Mouse (Mus musculus): ENCODE results near the gene Comp.
A peak's percentile ranks its signal among the peaks of the same experiment; 100 is the strongest.

The Comp gene

DNA sequence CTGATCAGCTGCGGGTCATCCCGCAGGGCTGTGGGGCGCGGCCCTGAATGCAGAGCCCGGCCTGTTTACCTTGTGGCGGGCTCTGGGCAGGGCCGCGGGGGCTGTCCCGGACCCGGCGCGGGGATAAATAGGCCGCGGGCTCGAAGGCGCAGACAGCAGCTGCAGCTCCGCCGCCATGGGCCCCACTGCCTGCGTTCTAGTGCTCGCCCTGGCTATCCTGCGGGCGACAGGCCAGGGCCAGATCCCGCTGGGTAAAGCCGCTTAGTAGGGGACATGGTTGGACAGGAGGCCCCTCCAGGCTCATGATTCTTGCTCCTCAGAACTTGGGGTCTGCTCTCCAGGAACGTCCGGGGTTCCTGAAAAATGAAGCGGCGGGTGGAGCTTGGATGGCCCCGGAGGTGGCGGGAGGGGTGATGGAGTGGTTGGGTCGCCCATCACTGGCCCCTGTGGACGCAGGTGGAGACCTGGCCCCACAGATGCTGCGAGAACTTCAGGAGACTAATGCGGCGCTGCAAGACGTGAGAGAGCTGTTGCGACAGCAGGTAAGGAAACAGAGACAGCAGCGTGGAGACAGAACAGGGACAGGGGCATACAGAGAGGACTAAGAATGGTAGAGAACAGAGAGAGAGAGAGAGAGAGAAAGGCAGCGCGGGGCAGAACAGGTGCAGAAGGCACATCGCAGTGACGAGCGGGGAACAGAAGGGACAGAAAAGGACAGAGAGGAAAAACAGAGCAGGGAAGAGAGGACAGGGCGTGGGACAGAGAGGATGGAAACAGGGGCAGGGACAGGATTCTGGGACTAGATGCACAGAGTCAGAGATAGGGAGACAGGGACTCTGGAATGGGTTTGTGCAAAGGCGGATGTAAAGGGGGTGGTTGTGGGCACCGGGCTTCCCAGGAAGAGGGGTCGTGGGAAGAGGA lies at the start of gene Comp:
Gene Comp (plus strand): TSS at position 162 of the 921 bp plus-strand sequence.
- no peak for DNase-seq (ENCODE audit: low spot score in 2 of 2)

DNA sequence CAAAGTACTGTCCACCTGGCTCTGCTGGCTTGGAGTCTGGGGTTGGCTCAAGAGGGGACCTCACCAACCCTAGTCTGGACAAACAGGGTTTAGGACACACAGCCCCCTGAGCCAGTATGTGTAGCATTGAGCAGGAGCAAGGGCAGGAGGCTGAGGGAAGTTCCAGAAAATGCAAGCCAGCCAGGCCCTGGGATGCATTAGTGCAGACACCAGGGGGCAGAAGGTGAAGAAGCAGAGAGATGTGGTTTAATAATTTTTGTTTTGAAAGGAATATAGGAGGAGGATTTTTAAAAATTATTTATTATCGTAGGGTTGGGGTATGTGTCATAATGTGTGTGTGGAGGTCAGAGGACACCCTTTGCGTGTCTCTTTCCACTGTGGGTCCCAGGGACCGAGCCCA lies 49.6 kb upstream of the Comp start:
- DNase-seq (ENCODE audit: low spot score in 2 of 2) = no peak

DNA sequence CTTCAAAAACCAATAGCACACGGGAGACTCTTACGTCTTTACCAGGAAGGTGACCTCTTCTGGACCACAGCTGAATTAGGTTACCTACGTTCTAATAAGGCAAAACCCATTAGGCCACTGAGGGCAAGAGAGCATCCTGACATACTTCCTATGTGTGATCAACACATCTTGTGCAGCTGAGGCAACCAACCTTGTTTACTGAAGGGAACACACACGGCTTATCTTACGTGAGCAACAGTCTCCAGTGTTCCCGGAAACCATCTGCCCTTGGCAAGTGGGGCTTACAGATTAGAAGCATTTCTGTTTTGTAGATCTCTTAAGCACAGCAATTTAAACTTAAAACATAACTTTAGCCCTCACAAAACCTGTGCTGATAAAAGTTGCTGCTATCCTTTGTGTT lies 45.8 kb upstream of the Comp start:
- DNase-seq (ENCODE audit: low spot score in 2 of 2) = no peak

DNA sequence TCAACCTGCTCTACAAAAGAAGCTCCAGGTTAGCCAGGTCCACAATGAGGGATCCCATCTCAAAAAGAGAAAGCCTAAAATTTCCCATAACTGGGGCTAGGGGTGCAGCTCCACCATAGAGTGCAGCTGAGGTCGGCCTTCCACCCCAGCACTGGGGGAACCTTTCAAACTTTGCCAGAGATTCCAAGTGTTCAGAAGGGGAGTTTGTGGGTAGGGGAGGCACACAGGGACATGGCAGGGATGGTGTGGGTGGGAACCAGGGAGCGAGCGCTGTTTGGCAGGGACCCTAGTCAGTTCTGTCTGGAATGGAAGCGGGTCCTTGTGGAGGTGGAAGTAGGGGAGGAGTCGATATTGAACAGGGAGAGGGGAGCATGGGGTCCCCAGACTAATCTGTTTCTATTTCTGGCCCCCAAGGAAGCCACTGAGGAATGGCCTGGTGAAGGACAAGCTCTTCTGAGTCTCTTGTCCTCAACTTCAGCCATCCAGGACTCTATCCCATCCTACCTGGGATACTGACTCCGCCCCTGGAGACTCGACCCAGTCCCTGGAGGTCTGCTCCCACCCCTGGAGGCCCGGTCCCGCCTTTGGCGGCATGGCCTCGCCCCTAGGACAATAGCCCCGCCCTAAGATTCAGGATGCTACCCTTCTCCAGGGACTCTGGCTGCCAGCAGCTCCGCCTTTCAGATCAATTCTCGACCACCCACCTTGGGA lies 44.1 kb upstream of the Comp start, which contains the start of gene Gdf1:
Gene Gdf1 (plus strand): TSS at position 694 of the 711 bp plus-strand sequence.
- no peak for DNase-seq (ENCODE audit: low spot score in 2 of 2)

DNA sequence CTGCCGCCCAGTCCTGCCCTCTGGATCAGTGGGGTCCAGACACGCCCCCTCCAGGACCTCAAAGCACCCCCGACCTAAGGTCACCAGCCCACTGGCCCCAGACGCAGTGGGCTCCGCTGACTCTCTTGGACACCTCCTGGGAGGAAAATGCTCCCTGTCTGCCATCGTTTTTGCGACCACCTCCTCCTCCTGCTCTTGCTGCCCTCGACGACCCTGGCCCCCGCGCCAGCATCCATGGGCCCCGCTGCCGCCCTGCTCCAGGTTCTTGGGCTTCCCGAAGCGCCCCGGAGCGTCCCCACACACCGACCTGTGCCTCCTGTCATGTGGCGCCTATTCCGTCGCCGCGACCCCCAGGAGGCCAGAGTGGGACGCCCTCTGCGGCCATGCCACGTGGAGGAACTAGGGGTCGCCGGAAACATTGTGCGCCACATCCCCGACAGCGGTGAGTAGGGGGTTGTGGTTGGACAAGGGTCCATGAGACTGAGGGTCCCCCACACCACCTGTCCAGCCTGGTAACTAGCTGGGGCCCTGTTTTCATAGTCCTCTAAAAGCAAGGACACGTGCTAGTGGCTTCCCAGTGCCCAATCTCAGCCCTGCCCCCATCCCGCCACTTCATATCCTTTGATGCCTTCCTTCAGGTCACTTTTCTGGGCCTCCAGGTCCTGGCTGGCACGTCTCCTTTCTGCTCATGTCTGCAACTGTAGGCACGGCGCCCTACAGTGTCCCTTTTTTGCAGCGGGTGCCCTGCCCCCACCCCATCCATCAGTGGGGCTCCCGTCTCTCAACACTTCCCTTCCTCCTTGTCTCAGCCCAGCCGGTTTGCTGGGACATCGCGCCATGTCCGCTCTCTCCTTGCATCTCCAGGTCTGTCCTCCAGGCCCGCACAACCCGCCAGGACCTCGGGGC lies 43.3 kb upstream of the Comp start:
- DNase-seq (ENCODE audit: low spot score in 2 of 2) = no peak

DNA sequence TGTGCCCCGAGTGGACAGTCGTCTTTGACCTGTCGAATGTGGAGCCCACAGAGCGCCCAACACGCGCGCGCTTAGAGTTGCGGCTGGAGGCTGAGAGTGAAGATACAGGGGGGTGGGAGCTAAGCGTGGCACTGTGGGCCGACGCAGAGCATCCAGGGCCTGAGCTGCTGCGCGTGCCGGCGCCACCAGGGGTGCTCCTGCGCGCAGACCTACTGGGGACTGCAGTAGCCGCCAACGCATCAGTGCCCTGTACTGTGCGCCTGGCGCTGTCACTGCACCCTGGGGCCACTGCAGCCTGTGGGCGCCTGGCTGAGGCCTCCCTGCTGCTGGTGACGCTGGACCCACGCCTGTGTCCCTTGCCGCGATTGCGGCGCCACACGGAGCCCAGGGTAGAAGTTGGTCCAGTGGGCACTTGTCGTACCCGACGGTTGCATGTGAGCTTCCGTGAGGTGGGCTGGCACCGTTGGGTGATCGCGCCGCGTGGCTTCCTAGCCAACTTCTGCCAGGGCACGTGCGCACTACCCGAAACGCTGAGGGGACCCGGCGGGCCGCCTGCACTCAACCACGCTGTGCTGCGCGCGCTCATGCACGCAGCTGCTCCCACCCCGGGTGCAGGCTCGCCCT lies 42.5 kb upstream of the Comp start:
- peak; percentile 44 to 57 for DNase-seq (ENCODE audit: low spot score in 2 of 2)

DNA sequence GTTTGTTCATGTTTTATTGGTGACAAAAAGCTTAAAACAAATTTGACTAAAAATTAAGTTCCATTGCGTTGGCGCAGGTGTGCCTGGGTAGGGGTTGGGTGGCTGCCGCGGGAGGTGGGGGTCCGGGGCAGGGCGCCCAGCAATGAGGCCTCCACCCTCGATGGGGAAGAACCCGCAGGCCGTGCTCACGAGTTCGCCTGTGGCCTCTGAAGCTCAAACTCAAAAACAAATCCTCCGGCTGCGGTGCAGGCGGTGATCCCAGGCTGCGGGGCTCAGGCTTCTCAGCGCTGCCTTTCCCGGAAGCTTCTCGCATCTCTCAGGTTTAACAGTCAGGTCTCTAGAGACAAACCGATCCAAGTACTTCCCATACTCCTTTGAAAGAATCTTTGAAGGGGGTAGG lies 41.8 kb upstream of the Comp start:
- no peak for DNase-seq (ENCODE audit: low spot score in 2 of 2)

DNA sequence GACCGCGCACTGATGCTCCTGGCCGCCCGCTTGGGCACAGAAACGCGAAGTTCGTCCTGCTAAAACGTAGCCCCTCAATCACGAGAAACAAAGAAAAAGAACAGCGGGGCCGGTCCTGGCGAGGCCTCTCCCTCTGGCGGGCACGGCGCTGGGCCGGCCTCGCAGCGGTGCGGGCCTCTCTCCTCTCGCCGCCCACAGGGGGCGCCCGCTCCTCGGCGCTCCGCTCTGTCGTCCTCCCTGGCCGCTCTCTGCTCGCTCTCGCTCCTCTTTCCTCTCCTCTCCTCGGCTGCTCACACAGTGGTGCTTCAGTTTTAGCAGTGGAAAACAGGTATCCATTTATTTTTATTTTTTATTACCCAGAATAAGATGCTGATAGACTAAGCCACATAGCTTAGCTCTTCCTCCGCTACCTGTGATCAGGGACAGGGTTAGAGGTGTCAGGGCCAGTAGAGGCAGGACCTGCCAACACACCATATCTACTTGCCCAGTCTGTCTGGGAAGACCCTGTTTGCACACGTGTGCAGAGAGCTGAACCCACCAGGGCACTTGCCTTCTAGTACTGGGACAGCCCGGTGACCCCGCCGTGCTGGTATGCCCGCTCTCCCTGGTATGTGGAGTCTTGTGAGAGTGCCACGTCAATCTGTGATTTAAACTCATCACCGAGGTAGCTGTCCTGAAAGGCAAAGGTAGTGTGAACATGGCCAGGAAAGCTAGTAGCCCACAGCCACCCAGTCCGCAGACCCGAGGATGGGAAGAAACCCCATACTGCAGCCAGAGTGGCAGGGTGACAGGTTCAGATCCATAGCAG lies 41.1 kb upstream of the Comp start:
- DNase-seq (ENCODE audit: low spot score in 2 of 2) = peak; percentile 58 to 65

DNA sequence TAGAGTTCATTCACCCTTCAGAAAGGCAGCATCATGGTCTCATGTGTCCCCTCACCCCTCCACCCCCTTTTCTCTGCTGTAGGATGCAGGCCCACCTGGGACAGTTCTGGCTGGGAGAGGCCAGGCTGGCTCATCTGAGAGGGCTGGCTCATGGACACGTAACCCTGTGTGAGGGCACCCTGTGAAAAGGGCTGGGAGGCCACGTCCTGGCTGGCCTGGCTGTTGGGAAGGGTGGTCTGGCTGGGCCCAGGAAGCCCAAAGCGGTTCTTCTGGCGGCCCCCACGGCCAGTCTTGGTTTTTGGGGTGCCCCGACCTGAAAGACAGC lies 40.5 kb upstream of the Comp start:
- DNase-seq (ENCODE audit: low spot score in 2 of 2) = no peak

DNA sequence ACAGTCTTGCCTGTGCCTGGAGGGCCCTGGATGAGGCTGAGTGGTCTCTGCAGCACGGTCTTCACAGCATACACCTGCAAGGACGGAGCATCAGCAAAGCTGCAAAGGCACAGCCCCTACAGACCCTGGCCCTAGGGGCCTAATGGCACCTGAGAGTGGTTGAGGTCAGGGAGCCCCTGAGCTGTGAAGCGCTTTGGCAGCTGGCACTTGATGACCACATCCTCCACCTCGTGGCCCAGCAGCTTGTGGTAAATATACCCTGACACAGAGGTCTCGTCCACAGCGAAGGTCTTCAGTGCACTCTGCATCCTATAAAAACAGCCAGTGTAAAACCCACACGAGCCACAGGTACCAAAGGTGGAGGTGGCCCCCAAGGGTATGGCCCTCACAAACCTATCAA lies 34.4 kb upstream of the Comp start:
- DNase-seq (ENCODE audit: low spot score in 2 of 2) = no peak

DNA sequence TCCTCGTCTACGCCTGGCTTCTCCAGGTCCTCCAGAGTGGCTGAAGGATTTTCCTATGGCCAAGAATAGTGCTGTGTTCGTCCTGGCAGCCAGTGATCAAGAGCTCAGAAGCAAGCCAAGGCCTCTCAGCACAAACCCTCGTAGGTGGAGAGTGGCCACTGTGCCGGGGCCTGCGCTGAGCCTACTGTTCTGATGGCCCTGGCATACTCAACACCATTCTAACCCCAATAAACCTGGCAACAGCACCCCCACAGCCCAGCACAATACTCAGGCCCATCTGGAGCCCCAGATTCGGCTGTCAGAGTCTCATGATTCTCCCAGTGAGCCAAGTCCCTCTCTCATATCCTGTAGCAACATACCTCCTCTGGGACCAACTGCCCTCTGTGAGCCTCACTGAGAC lies 32.7 kb upstream of the Comp start:
- no peak for DNase-seq (ENCODE audit: low spot score in 2 of 2)

DNA sequence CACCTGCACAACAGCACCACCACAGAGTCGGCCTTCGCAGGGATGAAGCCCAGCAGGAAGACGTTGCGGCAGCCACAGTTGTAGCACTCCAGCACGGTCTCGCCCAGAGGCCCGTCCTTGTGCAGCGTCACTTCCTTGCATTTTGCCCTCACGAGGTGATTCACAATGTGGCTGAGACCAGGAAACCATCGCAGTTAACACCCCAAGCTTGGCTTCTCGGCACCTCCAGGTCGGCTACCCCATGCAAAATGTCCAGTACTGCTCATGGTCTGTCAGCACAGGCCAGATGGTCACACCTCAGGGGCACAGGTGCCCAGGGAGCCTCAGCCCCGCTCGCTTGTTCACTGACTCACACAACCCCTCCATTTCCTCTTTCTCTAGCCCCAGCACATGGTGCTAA lies 31.4 kb upstream of the Comp start:
- no peak for DNase-seq (ENCODE audit: low spot score in 2 of 2)

DNA sequence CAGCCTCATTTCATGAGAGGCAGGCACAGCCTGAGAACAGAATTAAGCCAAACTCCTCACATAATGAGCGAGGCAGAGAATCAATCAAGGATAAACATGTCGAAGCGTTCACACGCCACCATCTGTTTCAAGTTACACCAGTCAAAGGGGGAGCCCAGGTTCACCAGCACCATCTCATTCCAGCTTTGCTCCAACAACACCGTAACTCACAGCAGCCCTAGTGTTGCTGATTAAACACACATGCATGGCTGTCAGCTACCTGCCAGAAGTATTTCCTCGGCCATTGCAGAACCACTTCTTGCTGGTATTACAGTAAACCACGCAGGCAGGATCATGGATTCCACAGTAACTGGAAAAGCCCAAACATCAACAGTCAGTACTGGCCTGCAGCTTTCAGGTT lies 30.3 kb upstream of the Comp start:
- DNase-seq (ENCODE audit: low spot score in 2 of 2) = no peak

DNA sequence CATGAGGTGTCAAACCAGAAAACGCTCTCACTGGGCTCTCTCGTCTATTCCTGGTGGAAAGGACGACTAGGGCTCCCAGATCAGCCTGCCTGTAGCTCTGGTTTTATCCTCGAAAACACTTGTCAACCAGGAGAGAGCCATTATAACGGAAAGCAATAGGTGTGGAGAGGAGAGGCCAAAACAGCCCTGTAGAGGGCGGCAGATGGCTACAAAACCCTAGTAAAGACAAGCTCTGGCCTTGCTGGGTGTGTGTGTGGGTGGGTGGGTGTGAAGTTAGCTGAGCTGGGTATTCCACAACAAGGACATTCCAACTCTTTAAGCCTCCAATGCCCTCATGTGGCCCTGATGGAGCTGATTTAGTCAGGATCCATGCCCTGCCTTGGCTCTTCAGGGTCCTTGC lies 29.7 kb upstream of the Comp start:
- DNase-seq (ENCODE audit: low spot score in 2 of 2) = no peak

DNA sequence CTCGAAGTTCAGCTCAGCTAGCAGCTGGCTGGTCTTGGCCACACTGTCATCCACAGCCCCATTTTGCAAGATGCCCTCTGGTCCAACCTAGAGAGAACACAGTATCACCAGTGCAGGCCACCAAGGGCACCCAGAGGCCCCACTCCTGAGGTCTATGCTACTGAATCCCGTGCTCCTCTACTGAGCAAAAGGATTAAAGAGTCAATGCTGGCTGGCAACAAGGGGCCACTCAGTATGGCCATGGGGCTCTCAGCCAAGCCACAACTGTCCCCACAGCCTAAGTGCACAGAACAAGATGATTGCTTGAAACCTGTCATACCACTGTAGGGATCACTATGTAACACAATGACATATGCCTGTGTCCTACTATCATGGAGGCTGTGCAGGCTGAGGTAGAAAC lies 29.1 kb upstream of the Comp start:
- no peak for DNase-seq (ENCODE audit: low spot score in 2 of 2)

DNA sequence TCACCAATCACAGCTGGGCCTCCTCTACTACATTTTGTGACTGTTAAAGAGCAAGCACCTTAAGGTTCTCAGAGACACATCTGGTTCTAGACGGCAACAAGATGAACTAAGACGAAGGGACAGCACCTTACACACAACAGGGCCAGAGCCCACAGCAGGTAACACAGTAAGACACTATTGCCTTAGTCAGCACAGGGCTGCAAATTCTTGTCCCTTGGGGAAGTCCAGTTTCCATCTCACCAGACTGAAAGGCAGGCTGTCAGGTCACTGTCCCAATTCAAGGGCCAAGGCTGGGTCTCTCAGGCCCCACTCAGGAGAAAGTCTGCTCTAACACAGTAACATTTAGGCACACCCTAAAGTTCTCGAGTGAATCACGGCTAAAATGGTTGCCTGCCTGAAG lies 25.9 kb upstream of the Comp start:
- DNase-seq (ENCODE audit: low spot score in 2 of 2) = no peak

DNA sequence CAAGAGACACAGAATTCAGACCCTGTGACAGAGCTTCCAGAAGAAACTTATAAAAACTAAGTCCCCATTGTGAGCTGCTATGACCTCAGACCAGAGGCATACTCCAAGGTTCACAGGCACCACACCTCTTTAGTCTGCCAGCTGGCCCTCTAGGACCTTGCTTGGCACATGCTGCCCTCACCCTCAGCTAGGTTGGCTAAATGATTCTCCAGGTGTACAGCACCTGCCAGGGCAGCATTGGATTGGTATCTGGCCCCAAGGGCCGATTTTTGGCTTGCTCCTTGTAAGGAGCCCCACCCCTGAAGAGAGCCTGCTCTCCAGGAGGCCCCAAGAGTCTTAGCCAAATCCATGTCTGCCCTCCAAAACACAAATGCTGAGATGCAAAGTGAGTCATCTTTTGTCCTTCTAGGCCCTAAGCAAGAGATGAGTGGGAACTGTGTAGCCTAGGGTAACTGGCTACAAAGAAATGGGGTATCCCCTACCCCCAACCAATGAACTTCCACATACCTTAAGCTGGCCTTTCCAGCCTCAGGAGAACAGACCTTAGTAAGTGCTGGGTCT lies 25.4 kb upstream of the Comp start:
- no peak for DNase-seq (ENCODE audit: low spot score in 2 of 2)

DNA sequence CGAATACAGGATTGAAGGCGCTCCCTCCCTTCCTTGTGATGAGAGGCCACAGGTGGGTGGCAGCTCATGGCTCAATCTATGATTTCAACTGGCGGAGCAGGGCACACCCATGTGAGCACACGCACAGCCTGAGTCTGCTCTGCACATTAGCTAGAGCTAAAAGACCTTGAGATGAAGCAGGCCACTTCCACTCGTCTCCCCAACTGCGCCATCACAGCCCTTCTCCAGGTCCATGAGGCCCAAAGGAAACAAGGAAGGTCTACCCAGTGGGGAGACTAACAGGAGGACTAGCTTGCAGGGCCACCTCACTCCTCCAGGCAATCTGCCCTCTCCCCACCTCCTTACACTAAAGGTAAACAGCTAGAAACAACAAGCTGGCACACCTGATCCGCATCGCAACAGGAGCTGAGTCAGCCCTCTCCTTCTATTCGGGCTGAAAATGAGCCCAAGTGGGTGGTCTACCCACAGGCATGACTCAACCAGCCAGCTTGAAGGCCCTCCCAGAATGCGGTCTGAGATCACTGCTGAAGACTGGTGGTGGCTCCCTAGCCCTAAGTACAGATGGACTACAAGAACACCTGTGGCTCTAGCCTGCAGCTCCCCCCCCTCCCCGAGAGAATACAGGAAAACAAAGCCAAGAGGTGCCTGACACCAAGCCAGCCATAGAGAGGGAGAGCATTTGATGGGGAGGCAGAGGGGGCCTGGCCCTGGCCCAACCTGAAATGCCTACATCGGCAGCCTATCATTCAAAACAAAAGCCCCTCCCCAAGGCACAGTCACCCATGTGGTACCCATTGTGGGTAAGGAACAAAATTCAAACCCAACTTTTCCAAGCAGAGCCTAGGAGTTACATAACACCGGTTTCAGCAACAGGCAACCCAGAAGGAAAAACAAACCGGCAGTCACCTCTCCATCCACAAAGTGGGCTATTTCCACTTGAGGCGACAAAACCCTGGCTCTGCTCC lies 22.0 kb upstream of the Comp start:
- no peak for DNase-seq (ENCODE audit: low spot score in 2 of 2)

DNA sequence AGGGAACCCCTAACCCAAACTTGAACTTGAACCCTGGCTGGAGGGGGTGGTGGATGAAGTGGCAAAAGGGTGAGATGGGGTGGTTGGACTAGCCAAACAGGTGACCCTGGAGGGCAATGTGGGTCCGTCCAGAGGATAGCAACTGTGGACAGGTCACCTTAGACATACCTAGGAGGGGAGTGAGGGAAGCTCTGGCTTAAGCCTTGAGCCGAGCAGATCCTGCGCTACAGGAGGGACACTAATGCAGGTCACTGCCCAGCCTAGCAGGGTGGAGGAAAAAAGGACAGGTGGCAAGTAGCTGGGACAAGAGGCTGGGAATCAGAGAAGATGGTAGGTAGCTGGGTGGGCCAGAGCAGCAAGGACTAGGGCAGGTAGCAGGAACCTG lies 21.4 kb upstream of the Comp start:
- DNase-seq (ENCODE audit: low spot score in 2 of 2) = no peak
